Mouse (Mus musculus) cerebral cortex, adult 2 months (tissue): ENCODE measurements around the gene Stk32b.

Experiments used
- WGBS: fragments of 180-500 bp; shearing (Covaris S2); methylation state at CpG from one replicate; pipeline ENCODE4 v1.1.7; 2018; 5-methylcytosine and 5-hydroxymethylcytosine counted together

The Stk32b gene

DNA sequence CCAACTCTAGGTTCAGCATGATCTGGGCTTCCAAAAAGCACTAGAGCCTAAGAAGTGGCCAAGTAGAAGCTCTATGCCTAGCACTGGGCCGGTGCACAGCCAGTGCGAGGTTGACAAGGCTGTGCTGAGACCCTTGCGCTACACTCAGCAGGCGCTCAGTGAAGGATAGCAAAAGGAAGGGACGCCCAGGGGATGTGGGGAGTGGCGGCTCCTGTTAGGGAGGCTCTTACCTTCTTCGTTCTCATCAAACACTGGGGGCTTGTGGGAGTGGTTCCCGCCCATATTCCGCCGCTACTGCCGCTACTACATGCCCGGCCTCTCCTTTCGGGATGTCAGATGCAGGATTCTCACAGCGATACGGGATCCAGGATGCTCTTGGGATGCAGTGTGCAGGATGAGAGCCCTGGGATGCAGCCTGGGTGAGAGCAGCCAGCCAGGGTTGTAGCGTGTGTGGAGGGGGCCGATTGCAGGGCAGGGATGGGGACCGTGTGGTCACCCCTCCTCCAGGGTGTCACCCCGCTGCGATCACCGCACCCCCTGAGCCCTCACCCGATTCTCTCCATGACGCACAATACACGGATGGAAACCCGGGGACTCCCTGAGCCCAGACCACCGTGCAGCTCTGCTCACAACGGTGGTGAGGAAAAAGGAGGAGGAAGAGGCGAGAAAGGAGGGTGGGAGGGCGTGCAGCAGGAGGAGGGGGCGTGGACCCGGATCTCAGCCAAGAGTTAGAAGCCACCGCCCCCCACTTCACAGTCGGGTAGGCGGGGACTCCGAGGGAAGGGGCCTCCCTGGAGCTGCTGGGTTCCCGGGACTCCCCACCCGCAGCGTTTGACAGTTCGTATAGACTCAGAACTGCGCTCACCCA is at the start of gene Stk32b:
Gene Stk32b (minus strand): TSS at position 667 of the 868 bp plus-strand sequence.
- 2% methylated on average over 40 of the region's 40 CpGs for WGBS

- WGBS = 69% methylated on average over 8 of the region's 8 CpGs
Measured at GRCm38 (mm10) chr5:37765851-37766250, 48.9 kb upstream of the Stk32b start.

- 90% methylated on average over 3 of the region's 3 CpGs for WGBS
Measured at GRCm38 (mm10) chr5:37762046-37762445, 45.1 kb upstream of the Stk32b start.

GRCm38 (mm10) chr5:37753366-37753765 is 36.4 kb upstream of the Stk32b start:
- WGBS = 86% methylated on average over 7 of the region's 7 CpGs

DNA sequence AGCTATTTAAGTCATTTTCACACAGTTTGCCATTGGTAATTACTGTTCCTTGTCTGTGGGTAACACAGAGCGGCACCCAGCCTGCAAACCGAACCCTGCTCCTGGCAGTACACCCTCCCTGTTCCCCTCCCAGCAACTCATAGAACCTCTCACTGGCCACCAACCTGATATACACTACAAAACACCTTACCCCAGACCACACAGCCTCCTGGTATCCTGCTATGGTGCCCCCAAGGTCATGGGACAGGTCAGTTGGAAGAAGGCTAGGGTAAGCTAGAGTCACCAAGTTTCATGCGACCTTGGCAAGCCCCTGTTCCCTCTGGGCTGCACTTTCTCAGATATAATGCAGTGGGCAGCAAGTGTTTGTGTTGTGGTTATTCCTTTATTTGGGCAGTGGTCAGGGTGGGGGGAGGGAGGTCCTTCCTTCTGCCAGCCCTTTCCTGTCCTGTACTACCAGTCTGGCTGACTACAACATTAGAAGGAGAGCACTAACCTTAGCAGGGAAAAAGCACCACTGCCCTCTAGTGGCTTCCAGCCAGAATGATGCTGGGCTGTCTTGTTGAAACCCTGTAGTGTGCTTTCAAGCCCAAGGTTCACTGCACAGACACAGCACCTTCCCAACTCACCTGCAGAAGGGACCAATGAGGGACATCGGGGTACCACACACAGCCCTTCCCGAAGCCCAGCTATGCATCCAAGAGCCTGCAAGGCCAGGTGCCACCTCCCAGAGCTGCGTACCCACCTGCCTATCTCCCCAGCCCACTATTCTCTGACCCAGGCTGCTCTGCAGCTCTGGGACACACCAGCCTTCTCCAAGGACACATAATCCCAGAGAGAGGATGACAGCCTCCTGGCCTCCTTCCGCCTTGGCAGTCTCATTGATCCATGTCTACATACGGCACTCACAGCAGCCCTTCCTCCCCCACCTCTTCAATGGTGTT is 35.3 kb upstream of the Stk32b start:
- WGBS = 66% methylated on average over 8 of the region's 8 CpGs

DNA sequence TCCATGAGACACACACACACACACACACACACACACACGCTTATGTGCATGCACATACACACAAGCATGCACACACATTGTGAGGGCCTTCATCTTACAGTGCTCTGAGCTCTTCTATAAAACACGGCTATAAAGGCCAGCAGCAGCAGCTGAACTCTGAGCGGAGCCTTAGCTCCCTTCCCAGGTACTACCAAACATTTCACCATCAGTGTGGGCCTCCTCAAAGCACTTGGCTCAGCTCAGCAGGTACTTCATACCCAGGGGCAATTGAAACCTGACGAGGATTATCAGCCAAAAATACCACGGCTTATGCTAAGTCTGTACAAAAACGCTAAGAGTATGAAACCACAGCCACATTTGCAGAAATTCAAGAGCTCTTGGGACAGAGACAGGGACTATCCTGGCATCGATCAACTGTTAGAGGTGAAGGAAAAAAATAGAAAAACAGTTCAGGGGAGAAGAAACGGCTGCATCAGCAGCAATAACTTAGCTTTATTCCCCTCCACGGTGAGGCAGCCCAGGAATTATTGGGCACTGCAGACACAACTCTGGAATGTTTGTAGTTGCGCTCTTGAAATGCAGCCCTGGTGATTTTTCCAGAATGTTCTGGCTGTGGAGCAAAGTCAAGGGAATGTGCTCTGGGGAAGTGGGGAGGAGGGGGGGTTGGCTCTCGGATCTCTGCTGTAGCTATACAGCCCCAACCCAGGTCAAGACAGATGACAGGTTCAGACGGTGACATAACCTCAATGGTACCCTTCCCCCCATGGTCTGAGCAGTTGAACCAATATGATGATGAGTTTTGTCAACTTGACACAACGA is 27.1 kb upstream of the Stk32b start:
- 82% methylated on average over 13 of the region's 13 CpGs for WGBS

GRCm38 (mm10) chr5:37736213-37736612 is 19.2 kb upstream of the Stk32b start:
- WGBS = 51% methylated on average over 7 of the region's 7 CpGs

DNA sequence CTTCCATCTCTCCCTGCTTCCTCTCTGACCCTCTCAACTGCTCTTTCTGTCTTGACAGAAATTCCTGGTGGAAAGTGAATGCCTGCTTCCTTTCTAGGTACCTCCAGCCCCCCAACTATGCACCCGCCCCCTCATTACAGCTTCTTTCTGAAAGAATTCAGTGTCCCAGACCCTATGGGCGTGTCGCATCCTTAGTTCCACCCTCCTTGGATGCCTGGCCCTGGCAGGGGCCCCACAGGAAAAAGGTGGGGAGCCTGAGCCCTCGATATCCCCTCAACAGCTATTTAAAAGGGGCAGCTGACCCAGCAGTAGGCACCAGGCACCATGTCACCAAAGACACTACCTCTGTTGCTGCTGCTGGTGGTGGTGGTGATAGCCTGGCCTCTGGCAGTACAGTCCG is 18.3 kb upstream of the Stk32b start, which contains the start of gene Cytl1:
Gene Cytl1 (plus strand): TSS at position 296 of the 400 bp plus-strand sequence.
- 51% methylated on average over 5 of the region's 5 CpGs for WGBS

DNA sequence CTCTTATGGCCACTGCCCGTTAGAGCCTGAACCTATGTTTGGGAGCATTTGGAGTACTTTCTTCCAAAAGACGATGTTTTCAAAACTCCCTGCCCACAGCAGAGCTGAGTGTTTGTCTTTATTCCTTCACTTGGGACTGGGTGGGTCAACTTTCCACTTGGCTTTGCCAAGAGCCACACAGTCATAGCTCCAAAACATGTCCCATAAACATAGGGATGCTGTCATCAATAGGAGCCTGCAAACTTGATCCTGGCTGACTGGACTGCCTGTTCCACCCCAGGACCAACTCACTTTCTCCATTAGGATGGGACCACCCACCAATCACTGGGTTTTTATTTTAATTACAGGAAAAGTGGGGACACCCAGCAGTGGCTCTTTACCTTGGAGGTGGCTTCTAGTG is 13.8 kb upstream of the Stk32b start:
- WGBS = 80% methylated on average over 2 of the region's 2 CpGs

GRCm38 (mm10) chr5:37725220-37725886 is 8.4 kb upstream of the Stk32b start:
- 66% methylated on average over 4 of the region's 4 CpGs for WGBS

DNA sequence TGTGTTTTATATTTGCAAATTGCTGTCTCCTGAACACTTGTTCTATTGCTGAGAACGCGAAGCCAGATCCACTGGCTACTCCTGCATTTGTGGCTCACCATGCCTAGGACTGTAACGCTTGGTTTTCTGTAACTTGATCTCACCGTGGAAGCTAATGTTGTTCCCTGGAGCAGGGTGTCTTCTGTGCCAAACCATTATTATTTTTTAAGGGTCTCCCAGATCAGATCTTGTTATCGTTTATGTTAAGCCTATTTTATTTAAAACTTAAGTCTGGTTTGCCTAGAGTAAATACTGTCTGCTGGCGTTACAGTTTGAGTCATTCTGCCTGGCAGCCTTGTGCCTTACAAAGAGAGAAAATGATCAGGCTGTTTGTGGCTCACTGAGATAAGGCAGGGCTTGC is 3.7 kb upstream of the Stk32b start:
- WGBS = 23% methylated on average over 6 of the region's 6 CpGs

DNA sequence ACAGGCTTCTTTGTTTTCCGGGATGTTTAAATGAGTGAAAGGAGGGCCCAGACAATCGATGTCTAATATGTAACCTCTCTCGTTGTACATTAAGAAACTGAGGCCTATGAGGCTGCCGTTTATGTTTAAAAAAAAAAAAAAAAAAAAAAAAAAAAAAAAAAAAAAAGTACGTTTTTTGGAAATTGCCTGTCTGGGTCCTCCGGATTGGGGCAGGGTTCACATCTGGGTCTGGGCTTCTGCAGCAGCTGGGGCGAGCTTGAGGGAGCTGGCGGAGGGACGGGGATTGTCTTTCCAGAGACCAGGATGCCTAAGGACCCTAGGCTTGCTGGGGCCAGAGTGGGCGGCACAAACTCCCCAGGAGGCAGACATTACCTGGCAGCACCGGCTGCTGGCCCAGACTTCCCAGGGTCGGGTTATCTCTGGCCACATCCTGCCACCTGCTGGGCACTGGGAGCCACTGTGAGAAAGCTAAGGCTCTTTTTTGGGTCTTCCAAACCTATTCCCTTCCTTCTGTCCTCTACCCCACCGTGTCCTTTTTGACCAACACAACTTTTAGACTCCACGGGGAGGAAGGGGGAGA is 503 bp upstream of the Stk32b start:
- 2% methylated on average over 14 of the region's 14 CpGs for WGBS

GRCm38 (mm10) chr5:37709257-37709904 is 7.6 kb downstream of the Stk32b start:
- 84% methylated on average over 5 of the region's 5 CpGs for WGBS

GRCm38 (mm10) chr5:37708124-37708523 is 8.8 kb downstream of the Stk32b start:
- WGBS = 70% methylated on average over 3 of the region's 3 CpGs

GRCm38 (mm10) chr5:37704962-37705361 is 12.0 kb downstream of the Stk32b start:
- WGBS = 82% methylated on average over 2 of the region's 2 CpGs

- WGBS = 53% methylated on average over 12 of the region's 12 CpGs
Measured at GRCm38 (mm10) chr5:37699757-37700156, 17.2 kb downstream of the Stk32b start.

GRCm38 (mm10) chr5:37697286-37697685 is 19.7 kb downstream of the Stk32b start:
- WGBS = 57% methylated on average over 7 of the region's 7 CpGs

DNA sequence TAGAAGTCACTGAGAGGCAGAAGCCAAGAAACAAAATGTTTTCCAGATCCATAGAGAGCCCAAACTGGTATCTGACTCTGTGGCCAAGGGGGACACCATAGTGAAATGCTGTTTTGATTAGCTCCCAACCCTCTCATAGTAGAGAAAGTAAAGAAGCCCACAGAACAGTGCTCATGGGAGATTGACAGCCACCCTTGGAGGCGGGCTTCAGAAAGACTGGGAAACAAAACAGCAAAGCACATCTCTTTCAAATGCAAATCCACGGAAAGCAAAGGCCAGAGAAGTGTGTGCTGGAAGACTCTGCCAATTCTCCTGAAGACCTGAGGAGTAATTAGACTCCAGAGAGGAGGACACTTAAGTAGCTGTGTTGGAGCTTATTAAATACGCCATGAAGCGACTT is 21.2 kb downstream of the Stk32b start:
- WGBS = 65% methylated on average over 4 of the region's 4 CpGs

GRCm38 (mm10) chr5:37692759-37693158 is 24.2 kb downstream of the Stk32b start:
- WGBS = 84% methylated on average over 3 of the region's 3 CpGs

DNA sequence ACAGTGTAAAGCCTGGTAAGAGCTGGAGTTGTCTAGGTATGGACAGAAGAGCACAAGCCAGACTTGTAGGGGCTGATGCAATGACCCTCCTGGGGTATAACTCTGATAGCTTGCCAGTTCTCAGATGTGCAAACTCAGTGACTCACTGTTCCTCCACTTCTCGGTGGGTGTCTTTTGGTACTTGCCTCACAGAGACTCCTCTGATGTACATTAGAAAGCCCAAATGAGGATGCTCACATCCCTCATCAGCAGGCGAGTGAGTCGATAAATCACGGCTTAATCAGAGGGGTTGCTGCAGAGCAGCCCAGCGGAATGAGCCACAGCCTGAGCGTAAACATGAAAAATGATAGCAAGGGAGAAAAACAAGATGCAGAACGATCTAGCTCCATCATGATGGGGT is 46.2 kb downstream of the Stk32b start:
- WGBS = 60% methylated on average over 7 of the region's 7 CpGs
